Mouse (Mus musculus) adrenal gland, postnatal 36 days (tissue): ENCODE measurements around the gene Kifc3. TPM values are rescaled to one million over a fixed set of nuclear protein-coding genes. Genes with fewer than 3 reads are reported as not detected.
"Not testable (repeated sequence)": the region's sequence is repeated elsewhere in the genome, so short reads cannot be mapped to it uniquely, and the experiment has no call there.

ENCODE experiments used
- DNase-seq, 2 experiments: peaks; one replicate each; pipeline ENCODE4 v3.0.0; 2021; ENCODE audit warnings: mixed read lengths in 1 of 2
- long read RNA-seq, 2 experiments: library from polyadenylated mRNA; stranded (forward); transcript quantifications; one replicate each; pipeline ENCODE4 v2.0.0; 2021; ENCODE audit warnings: borderline sequencing depth in 2 of 2
- total RNA-seq, 2 experiments: library from RNA; stranded (reverse); gene quantifications; 2 replicates each; pipeline ENCODE4 v1.2.3; 2021

Kifc3 gene
- total RNA-seq, result 100 to 1,000 TPM; 110 to 163 TPM
- long read RNA-seq, experiment 1, transcript Kifc3-201 (20 exons, 3,277 nt), result major isoform, 24 of 193 reads
- long read RNA-seq, experiment 1, partial matches to known transcripts, result 16 of 193 reads
- long read RNA-seq, experiment 1, other reads (novel, unspliced or antisense), result 150 of 193 reads
- long read RNA-seq, experiment 2, transcript Kifc3-201 (20 exons, 3,277 nt), result major isoform, 11 of 52 reads
- long read RNA-seq, experiment 2, partial matches to known transcripts, result 7 of 52 reads
- long read RNA-seq, experiment 2, other reads (novel, unspliced or antisense), result 33 of 52 reads

DNA sequence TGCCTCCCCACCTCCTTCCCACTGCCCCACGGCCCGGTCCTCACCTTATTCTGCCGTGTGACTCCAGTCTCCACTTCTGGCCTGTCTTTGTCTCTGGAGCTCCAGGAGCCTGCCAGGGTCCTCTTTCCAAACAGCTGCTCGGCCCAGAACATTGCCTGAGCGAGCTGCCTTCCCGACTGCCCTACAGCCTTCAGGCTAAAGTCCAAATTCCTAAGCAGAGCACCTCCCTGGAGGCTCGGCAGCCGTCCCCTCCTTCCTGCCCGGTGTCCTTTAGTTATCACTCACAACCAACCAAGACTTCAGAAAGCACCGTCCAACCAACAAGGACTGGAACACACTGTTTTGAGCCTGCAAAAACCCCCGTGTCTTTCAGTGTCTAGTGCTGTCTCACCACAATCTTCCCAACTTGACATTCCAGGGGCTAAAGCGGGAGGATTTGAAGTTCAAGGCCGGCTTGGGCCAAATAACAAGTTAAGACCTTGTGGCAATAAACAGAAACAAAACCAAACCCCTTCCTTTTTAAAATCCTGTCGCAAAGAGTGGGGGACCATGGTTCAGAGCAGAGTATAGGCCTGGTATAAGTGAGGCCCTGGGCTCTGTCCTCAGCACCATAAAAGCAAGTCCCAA is at the start of gene Kifc3:
Gene Kifc3 (minus strand): TSS at position 164 of the 627 bp plus-strand sequence.
- peak; percentile 60 to 62 for DNase-seq

DNA sequence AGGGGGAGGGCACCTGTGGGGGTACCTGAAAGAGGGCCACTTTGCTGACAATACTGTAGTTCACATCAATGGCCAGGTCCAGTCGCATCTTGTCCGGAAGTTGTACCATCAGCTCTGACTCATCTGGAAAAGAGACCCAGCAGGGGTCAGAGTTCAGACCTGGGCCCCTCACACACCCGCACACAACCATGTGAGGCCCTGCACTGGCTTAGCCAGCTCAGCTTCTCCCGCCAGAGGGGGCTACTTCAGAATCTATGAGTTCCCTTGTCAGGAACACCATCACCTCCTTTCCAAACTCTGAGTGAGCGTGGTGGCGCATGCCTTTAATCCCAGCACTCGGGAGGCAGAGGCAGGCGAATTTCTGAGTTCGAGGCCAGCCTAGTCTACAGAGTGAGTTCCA is 49.4 kb upstream of the Kifc3 start:
- no peak for DNase-seq

DNA sequence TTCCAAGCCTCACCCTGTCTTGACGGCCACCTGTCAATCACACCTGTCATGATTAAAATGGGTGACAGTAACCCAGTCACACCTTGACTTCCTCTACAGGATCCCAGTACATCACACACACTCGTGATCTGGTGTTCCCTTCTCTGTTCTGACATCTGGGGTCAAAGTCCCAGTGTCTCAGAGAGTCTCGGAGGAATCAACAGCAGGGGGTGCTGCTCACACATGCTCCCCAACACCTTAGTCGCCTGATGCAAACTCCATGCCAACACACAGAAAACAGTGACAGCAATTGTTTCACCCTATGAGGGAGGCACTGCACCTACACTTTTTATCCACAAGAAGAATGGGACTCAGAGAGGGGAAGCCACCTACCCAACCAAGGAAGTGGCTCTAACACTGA is 47.2 kb upstream of the Kifc3 start:
- no peak for DNase-seq

DNA sequence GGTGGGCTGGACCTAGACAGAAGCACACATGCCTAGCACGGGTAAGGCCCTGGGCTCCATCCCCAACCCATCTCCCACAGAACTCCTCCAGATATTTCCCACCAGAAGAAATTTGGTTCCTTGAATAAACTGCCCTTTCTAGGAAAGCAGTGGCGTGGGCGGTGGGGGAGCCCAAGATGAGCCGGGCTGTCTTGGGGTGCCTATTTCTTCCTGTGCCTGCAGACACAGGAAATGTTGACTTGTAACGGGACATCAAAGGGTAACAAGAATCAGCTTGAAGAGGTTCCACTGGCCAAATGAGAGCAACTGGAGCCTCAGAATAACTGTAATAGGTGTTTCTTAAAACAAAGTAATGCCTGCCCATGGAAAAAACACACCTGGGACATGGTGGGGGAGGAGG is 44.7 kb upstream of the Kifc3 start:
- no peak for DNase-seq

DNA sequence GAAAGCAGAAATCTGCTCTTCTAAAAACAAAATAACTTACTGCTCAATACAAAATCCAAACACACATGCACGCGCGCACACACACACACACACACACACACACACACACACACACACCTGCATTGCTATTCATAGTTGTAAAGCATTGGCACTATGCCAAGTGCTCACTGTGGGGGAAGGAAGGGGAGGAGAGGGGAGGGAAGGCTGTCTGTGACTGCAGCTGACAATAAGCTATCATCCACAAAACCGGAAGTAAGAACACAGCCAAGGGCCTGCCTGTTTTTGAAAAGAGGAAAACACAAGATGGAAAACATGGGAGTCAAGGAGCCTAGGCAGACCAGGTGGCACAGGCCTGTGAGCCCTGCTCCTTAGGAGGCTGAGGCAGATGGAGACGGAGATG is 42.6 kb upstream of the Kifc3 start:
- DNase-seq, result peak in 1 of 2 experiments; percentile 52

DNA sequence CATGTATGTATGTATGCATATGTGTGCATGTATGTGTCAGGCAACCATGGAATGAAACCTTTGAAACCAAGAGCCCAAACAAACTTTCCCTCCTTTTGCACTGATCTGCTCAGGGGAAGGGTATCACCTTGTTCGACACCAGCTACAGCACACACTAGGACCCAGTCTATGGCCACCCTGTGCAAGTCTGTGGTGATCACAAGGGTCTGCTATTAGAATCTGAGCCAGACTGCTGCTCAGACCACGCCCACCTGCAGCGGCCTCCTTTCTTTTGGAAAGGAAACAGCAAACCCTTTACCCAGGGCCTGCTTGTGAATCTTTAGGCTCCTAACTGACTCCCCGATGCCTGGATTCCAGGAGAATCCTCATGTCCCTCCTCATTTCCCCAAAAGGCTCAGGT is 41.2 kb upstream of the Kifc3 start:
- no peak for DNase-seq

DNA sequence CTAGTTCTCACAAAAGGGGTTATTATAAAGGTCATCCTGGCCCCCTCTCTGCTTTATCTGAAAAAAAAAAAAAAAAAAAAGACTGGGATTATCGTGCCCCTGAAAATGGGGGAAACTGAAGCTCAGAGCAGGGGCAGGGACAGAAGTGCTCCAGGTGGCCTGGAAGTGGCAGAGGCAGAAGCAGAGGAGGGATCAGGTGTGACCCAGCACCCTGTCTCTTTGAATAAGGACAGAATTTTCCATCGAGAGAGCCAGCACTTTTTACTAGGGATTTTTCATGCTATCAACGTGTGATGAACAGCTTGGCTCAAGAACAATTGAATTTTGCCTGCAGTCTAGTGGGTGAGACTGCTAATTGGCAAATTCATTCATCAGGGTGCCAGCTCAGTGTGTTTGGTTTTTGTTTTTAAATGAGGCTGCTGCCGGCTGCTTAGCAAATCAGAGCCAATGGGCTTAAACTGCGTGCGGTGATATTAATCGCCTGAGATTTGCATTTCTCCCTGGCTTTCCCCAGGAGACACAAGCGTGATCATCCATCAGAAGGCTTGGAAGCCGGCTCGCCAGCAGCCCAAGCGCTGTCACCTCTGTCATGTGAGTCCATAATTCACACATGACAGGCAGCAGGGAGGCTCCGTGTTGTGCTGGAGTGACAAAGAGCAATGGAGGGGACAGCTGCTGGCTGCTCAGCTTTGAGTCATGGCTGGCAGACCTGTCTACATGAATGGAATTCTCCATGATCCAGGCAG is 40.4 kb upstream of the Kifc3 start:
- DNase-seq, result peak; percentile 68 to 70

DNA sequence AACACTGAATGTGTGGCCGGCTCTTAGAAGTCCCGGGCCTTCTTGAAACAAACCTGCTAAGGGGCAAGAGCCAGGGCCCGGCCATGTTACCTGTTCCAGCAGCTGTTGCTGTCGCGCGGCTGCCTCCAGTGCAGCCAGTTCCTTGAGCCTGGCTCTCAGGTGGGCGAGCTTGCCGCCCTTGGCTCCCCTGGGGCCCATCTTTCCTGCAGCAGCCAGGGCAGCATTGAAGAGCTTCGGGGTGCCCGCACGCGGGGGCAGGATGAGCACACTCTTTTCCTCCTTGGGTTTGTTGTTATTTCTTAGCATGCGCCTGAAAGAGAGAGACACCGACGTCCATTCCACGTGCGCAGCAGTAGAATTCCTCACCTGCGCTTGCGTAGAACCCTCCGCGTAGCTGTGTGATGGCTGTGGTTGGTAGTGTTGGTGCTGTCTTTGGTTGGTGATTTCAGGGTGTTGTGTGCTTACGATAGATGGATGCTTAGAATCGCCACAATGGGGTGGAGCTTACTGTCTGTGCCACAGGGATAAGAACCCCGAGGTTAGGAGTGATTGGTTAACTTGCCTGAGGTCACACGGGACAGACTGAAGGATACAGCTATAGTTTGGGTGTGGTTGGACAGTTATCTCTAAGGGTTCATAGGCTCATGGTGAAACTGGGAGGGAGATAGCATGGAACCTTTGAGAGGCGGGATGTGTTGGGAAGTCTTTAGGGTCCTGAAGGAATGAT is 39.6 kb upstream of the Kifc3 start:
- DNase-seq, result no peak

DNA sequence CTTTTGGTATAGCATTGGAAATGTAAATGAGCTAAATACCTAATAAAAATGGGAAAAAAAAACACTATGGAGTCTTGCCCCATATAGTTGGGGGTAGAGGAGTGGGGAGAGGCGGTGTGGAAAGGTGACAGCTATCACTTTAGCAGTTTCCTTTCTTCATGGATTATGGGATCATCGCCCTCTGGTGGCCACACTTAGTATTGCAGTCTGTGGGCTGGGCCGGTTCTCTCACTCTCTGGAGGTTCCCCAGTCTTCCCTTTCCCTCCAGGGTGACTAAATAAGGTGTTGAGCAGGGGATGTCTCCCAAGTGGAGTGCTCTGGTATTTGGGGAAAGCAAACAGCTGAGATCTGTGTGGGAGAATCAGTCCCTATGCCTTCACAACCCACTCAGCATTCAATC is 33.1 kb upstream of the Kifc3 start:
- DNase-seq, result peak; percentile 76 to 81

DNA sequence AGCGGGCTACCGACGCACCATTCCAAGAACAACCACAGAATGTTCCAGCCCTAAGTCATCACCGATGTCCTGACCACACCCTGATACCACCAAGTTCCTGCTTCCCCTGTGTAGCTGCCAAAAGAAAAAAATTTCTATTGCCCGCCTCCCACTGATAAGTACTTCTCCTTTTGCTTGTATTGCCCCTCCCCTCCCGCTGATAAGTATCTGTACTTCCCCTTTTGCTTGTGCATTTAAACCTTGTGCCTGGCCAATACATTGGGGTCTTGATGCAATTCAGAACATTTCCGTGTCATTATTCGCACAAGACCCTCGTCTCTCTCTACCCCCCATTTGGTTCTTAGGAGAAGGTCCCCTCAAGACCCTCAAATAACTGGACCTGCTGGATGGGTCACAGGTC is 27.5 kb upstream of the Kifc3 start:
- DNase-seq, result not testable (repeated sequence)

DNA sequence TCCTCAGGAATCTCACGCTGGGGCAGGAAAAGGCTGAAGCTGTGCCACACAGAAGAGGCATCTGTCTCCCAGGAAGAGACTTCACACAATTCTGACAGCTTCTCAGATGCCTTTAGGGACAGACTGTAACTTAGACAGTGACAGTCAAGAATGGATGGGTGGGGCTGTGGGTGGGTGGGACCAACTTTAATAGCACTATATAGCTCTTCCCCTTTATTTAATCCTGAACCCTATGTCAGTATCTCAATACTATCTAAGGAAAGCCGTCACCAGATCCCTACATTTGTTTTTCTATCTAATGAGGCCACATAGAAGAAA is 24.5 kb upstream of the Kifc3 start:
- no peak for DNase-seq

DNA sequence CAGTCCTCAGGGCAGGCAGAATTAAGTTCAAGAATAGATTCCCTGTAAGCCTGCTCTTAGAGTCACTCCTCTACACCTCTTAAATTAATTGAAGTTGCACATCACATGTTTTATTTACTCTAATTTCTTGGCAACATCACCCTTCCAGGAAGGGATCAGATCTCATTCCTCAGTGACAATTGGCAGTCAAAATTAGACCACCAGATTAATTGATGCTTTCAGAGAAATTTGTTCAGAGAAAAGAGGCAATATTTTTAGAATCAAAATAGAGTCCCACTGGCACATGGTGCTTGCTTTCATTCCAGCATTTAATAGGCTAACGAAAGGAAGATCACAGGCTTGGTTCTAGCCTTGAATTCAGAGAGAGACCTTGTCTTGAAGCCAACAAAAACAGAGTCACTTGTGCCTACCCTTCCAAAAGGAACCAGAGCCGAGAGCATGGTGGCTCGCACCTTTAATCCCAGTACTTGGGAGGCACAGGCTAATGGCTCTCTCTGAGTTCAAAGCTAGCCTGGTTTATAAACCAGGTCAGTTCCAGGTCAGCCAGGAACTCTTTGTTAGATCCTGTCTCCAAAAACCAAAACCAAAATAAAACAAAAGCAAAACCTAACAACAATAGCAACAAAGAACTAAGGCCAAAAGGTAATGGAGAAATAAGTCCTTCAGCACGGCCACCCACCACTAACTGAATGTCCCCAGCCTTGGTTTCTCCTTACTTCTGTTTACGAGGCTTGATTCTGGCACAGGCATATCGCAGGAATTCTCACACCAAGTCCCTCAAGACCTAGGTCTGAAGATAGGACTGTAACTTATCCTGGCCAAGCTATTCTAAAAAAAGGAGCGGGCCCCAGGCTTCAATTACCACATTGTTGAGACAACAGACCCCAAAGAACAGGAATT is 23.9 kb upstream of the Kifc3 start:
- peak; percentile 48 to 54 for DNase-seq

DNA sequence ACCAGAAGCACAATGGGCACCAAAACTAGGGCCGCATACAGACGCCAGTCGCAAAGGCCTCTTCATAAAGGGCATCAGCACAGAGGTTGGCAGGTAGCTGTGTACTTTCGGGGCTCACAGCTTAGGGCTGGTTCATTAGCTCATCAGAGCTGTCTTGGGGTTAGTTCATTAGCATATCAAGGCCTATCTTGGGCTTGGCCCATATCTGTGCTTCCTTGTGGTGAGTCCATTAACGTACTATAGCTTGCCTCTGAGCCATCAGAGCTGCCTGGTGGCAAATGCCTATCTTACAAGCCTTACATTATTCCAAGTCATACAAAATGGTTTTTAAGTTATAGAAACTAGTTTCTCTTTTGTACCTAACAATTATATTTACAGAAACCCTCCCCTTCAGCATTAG is 21.4 kb upstream of the Kifc3 start:
- DNase-seq, result no peak

DNA sequence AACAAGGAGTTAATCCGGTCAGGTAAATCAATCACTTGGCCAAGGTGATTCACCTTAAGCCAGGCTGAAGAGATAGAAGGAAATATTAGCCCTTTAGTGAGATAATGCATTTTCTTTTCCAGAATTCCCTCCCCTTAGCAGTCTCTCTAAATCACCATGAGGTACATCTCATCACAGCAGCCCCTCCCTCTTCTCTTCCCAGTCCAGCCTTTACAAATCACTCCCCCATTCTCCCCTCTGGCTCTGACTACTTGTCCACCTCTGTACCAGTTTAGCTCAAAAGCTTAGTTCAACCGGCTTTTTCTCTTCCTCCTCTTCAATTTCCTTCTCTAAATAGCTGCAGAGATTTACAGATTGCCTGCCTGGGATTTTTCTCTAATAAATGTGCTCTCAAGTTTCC is 18.4 kb upstream of the Kifc3 start:
- DNase-seq, result no peak

DNA sequence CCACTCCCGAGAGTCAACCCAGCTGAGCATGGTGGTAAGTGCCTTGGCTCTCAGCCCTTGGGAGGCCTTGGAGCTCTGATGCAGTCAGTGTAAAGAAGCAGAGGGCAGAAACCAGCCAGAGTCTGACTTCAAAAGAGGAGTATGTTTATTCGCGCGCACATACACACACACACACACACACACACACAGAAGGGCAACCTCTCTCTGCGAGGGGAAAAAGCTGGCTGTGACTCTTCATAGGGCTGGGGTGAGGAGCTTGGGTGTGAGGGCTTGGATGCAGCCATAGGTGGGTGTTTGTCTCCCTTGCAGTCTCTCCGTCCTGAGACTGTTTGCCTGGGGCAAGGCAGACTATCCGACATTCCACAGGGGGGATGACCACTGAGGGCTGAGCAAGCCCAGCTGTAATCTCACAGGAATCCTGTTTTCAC is 18.0 kb upstream of the Kifc3 start:
- DNase-seq, result peak; percentile 56 to 57

DNA sequence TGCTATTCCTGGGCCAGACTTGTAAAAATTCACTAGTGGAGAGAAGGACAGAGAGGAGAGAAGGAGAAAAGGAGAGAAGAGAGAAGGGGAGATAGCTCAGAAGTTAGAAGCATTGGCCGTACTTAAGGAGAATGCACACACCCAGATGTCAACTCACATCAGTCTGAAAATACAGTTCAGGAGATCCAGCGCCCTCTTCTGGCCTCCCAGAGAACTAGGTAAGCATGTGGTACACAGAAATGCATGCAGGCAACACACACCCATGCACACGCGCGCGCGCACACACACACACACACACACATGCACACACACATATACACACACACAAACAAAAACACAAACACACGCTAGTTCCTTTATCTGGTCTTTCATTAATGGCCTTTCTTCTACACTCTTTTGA is 17.0 kb upstream of the Kifc3 start:
- no peak for DNase-seq

DNA sequence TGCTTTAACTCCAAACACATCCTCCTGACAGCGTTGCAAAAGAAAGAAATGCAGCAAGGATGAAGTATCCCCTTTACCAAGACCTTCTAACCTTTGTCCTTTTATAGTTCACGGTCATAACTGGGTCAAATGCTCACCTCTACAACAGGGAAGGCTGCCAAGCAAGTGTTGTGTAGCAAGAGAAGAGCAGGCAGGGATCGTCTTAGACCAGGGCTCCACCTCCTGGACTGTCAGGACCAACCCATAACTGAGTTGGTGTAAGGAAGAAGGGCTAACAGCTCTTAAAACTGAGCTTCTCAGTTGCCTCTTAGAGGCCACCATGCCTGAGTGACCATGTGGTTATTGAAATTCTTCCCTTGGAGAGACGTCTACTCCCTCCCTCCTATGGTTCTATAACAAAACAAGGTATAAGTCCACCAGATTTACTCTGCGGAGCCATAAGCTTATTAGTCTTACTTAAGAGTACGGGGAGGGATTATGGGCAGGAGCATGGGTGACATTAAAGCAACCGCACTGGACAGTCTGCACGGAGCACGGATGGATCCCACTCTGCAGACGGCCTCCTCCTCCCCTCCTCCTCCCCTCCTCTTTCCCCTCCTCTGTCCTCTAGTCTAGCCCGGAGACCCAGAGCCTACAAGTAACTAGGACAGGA is 13.2 kb upstream of the Kifc3 start:
- no peak for DNase-seq

DNA sequence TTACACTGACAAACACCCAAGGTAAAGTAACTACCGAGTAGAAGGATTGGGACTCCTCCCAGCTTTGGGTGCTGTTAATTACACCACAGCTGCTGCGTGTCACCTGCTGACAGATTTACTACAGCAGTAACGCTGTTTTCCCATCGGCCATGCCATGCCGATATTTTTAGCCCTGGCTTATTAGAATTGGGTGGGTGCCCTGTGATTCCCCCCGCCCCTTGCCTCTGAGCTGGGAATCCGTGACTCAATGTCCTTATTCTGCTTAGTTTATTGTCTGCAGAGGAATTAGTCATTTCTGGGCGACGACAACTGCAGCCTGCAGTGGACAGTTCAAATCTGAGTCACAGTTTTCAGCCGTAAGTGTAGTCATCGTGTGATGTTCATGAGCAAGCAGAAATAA is 7.3 kb upstream of the Kifc3 start:
- DNase-seq, result peak; percentile 71 to 74

DNA sequence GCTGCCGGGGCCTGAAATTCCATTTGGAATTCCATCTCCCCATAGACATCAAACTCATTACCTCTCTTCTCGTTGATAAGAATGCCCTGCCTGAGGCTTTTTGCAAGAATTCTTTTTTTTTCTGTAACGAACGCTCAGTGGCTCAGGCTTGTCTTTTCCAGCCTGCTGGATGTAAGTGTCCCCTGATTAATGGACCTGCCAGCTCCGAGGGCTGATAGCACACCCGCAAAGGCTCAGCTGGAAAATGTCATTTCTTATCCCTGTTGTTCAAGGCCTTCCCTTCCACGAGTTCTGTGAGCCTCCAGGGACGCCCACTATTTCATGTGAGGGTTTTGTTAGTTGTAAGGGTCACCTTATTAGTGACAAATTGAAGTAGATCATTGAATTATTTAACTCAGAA is 3.3 kb upstream of the Kifc3 start:
- peak; percentile 65 to 69 for DNase-seq

DNA sequence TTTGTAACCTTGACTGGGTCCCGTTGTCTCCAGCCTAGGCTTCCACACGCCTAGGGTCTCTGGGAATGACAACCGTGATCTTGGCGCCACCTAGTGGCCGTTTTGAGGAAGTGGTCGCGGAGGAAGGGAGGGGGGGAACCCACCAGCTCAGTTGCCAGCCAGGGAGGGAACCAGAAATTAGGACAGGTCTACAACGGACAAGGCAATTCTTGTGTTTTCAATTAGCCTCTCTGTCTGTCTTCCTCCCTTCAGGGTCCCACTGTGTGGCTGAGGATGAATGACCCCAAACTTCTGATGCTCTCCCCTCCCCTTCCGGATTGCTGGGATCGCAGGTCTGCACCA is 1.4 kb upstream of the Kifc3 start:
- DNase-seq, result peak; percentile 77 to 79

DNA sequence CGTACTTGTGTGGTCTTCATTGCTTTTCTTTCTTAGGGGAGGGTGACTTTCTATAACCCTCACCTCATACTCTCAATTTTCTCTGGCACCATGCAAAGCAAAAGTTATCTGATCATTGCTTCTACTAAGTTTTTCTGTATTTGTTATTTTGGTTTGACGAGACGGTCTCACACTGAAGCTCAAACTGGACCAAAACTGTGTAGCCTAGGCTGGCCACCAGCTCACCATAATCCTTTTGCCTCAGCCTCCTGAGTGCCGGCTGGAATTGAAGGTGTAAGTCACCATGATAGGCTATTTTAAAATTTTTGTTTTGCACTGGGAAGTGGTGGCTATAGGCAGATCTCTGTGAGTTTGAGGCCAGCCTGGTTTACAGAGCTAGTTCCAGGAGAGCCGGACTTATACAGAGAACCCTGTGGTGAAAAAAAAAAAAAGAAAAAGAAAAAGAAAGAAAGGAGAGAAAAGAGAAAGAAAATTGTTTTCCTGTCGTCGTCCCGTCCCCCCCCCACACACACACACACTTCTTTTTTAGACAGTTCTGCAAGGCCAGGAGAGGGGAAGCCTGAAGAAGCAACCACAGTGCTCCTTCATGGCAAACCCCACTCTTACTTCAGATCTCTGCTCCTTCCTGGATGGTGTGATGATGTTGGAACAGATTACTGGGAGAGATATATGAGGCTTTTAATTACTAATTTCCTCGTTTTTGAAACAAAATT is 870 bp upstream of the Kifc3 start:
- no peak for DNase-seq
